ENCODE assay signal across 7 mouse cellular contexts in the genomic region with DNA sequence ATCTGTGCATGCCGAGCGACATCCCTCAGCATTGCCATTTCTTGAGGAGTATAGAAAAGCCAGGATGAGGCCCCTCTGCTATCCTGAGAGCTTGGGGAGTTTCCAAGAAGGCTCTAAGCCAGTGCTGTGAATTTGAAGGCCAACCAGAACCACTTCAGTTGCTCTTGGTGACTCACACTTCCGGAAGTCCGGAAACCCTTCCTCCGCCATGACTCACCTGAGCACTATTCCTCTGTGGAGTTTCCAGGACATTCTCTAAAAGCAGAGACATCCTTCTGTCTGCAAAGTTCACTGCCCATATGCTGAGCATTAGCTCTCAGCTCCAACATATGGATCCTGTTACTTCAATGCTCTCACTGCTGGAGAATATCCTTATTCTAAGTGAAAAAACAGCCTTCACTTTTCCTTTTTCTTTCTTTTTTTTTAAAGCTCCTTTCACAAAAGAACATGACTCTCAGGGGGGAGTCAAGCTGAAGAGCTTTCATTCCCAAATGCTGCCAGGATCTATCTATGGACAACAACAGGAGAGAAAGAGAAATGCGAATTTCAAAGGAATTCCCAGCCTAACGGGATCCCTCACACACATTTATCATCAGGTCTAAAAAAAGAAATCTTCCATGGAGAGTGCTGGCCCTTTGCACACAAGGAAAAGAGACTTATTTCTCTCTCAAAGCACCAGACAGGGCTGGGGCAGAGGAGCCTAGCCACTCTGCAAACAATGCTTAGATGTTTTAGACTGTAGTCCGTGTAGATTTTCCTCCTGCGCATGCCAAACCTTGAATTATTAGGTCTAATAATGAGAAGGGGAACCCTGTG.
DNase-seq lines count a peak whose midpoint lies in the region; ATAC-seq and TF ChIP-seq lines count a peak whose summit lies in the region.

No protein-coding gene starts in this region.

- no peaks in the 10 kb centered on the region for H3K36me3 ChIP-seq in lung, embryonic 14.5 days (ENCODE audit: insufficient read depth)
- peaks cover 8% of the 10 kb centered on the region; the same call in 1 of the 2 replicates for H3K36me3 ChIP-seq in midbrain, embryonic 15.5 days (replicated peaks)

- no peaks in the 10 kb centered on the region for H3K27me3 ChIP-seq in lung, embryonic 14.5 days (ENCODE audit: insufficient read depth, low read length)
- no peaks in the 10 kb centered on the region for H3K27me3 ChIP-seq in midbrain, embryonic 15.5 days (replicated peaks)

- 39% methylated on average over 9 of the region's 9 CpGs for WGBS in lung, embryonic 14.5 days
- 51% methylated on average over 9 of the region's 9 CpGs for WGBS in midbrain, embryonic 15.5 days

- H3K4me2 ChIP-seq in lung, embryonic 14.5 days = no peak overlapping the region
- peak overlapping the region; percentile 27; the same call in 1 of the 2 replicates for H3K4me2 ChIP-seq in midbrain, embryonic 15.5 days

- H3K4me3 ChIP-seq in lung, embryonic 14.5 days (ENCODE audit: low read depth, low read length) = no peak overlapping the region
- no peak overlapping the region for H3K4me3 ChIP-seq in midbrain, embryonic 15.5 days

- H3K9me3 ChIP-seq in lung, embryonic 14.5 days (ENCODE audit: low read depth, low read length) = no peaks in the 10 kb centered on the region
- H3K9me3 ChIP-seq in midbrain, embryonic 15.5 days = no peaks in the 10 kb centered on the region

- H3K4me1 ChIP-seq in lung, embryonic 14.5 days (ENCODE audit: insufficient read depth) = peaks cover 15% of the 10 kb centered on the region; the same call in 1 of the 2 replicates
- H3K4me1 ChIP-seq in midbrain, embryonic 15.5 days = peaks cover 57% of the 10 kb centered on the region

- H3K9ac ChIP-seq in lung, embryonic 14.5 days = no peak overlapping the region
- H3K9ac ChIP-seq in midbrain, embryonic 15.5 days = no peak overlapping the region

- ATAC-seq in lung, embryonic 14.5 days (ENCODE audit: insufficient read depth) = peak; percentile 69; the same call in 1 of the 2 replicates
- no peak for ATAC-seq in midbrain, embryonic 15.5 days (replicated peaks)
- ATAC-seq in activated CD4-positive, CD25-positive, alpha-beta regulatory T cell, adult 4 months = no peak

- no peak for TF ChIP-seq CTCF in lung, embryonic 14.5 days (IDR thresholded peaks at IDR 0.05; ENCODE audit: low read depth)

- peak; percentile 68 for DNase-seq in lung, embryonic 14.5 days
- no peak for DNase-seq in lung, postnatal 36 days
- peak; percentile 58 for DNase-seq in cerebellum, adult 9-10 months
- peak; percentile 33 for DNase-seq in forelimb bud, embryonic 11.5 days (ENCODE audit: low read depth, low spot score)
- no peak for DNase-seq in gastrocnemius, adult 8-10 months (ENCODE audit: low spot score in 2 of 2)

- peak overlapping the region; percentile 63 for H3K27ac ChIP-seq in lung, embryonic 14.5 days (ENCODE audit: low read depth)
- peak overlapping the region; percentile 93 for H3K27ac ChIP-seq in midbrain, embryonic 15.5 days

Comparison
In these comparisons a context has a peak if more than half of its experiments do, and no peak if none do; other contexts are left out.
1. DNase-seq: peak in lung, embryonic 14.5 days (single experiment), cerebellum, adult 9-10 months (single experiment) and forelimb bud, embryonic 11.5 days (single experiment); none in lung, postnatal 36 days (single experiment) and gastrocnemius, adult 8-10 months (0 of 2).